Mouse (Mus musculus) monocyte, adult 2 months (primary cell): ENCODE measurements around the gene Gstp2.

ENCODE experiments used
- DNase-seq, 2 experiments: peaks; one replicate each; pipeline ENCODE4 v3.0.0; 2022; ENCODE audit warnings: low spot score in 2 of 2, low read depth in 1 of 2

Gene Gstp2

DNA sequence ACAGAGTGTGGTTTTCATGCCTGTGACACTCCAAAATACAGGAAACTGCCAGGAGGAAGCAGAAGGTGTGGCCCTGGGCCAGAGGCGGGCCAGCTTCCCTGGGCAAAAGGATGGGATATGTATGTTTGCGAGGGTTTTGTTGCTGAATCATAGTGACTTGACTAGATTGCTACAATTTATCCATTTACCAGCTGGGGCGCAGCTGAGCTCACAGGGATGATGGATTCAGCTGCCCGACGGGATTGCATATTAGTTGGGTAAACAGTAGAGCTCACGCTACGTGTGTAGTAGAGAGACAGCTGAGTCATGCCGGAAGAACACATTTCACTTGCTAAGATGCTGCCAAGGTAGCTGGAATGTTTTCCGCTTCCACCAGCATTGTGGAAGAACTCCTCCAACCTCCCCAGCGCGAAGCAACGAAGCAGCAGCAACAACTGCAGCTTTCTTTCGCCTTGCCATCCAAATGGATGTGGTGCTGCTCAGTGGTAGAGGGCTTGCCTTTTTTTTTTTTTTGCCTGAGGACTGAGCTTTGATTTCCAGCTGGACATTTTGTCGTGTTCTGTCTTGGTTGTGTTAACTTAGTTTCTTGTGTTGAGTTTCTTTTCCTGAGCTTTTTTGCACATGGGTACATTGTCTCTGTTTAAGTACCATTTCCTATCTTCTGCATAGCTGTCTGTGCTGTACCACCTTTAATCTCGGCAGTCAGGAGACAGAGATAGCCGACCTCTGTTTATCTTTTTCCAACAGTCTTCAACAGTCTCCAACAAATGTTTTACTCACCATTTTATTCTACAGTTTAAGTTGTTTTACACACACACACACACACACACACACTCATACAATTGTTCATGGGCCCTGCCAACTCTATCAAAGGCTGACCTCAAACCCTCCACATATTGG lies at the start of gene Gstp2:
Gene Gstp2 (minus strand): TSS at position 58 of the 900 bp plus-strand sequence.
- DNase-seq: no peak

- DNase-seq: no peak
Measured at GRCm38 (mm10) chr19:4094774-4095303, 49.0 kb upstream of the Gstp2 start.

DNA sequence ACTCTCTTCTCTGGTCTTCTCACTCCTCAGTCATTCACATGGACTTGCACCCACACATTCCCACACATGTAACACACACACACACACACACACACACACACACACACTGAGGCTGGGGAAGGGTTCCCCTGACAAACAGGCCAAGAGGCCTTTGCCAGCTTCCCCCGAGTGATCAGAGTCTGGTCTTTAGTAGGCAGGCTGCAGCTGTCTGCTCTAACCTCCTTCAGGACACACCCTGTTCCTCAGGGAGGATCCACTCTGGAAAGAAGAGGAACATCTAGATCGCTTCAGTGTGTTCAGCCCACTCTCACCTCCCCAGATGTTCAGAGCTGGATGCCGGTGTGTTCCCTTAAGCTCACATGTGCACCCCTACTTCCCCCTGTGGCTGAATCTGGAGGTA lies 48.5 kb upstream of the Gstp2 start:
- DNase-seq: no peak

DNA sequence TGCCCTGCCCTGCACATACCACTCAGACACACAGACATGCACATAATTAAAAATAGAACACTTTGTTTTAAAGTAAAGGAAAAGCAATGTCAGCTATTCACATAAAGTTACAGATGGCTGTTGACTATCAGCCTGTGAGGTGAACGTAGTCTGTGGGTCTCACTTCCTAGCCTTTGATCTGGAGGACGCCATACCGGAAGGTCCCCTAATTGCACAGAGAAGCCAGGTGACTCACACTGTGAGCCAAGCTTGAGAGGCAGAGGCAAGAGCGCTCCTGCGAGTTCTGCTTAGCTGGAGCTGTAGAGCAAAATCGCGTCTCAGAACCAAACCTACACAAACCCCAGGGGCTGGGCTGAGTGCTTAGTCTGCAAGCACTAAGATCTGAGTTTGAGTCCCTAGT lies 47.9 kb upstream of the Gstp2 start:
- no peak for DNase-seq

GRCm38 (mm10) chr19:4092750-4093149 lies 46.9 kb upstream of the Gstp2 start:
- no peak for DNase-seq

DNA sequence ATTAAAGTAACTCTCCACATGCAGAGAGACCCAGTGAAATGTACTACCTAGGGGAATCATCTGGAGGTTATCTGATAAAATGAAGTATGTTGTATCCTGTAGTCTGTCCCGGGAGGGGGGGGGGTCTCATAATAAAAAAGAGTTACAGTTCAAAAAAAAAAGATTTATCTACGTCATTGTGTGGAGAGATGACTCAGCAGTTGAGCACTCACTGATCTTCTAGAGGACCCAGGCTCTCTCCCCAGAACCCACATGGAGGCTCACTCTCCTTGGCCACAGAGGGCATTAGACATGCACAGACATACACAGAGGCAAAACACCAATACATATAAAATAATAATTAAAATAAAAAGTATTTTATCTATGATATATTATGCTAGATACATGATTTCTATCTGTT lies 45.6 kb upstream of the Gstp2 start:
- DNase-seq: no peak

GRCm38 (mm10) chr19:4090446-4090845 lies 44.6 kb upstream of the Gstp2 start:
- no peak for DNase-seq

DNA sequence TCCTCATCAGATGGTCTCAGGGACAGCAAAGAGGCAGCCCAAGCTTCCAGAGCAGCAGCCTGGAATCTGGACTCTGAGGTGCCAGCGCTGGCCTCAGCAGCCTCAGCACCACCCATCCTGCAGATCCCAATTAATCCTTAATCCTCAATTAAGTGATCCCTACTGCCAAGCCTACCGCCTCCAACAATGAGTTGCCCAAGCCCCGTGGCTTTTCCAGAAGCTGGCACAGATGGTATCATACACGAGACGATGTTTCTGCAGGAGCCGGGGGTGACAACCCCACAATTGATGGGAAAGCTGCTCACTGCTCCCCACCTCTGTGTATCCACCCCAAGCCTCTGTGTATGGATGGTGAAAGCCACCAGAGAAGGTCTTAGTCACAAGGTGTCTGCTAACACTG lies 43.3 kb upstream of the Gstp2 start:
- DNase-seq: no peak

GRCm38 (mm10) chr19:4088146-4088545 lies 42.3 kb upstream of the Gstp2 start:
- DNase-seq: no peak

- DNase-seq: no peak
Measured at GRCm38 (mm10) chr19:4087090-4087489, 41.3 kb upstream of the Gstp2 start.

DNA sequence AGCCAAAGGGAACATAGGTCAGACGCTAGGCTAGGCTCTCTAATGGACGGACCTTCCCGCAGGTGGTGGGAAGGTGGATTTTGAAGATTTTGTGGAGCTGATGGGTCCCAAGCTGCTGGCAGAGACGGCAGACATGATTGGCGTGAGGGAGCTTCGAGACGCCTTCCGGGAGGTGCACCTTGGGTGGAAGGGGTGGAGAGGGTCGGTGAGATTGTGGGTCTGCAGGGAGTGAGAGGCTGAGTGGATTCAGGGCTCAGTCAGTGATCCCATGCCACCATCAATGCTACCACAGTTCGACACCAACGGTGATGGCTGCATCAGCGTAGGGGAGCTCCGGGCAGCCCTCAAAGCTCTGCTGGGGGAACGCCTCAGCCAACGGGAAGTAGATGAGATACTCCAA lies 40.3 kb upstream of the Gstp2 start:
- no peak for DNase-seq

DNA sequence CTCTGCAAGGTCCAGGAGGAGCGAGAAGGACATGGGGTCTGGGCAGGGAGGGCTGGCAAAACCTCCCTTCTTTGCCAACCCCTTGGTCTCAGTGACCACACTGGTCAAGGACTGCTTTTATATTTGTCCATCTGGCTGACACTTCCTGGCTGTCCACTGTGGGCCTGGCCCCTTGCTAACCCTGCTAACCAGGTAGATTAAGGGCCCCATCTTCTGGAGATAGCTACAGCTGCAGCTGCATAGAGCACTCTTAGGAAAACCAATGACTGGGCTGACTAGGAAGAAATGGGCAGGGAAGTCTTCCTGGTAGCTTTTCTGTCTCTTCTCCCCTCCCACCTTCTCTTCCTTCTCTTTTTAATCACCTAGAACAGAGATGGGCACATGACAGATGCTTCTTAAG lies 39.2 kb upstream of the Gstp2 start:
- no peak for DNase-seq

DNA sequence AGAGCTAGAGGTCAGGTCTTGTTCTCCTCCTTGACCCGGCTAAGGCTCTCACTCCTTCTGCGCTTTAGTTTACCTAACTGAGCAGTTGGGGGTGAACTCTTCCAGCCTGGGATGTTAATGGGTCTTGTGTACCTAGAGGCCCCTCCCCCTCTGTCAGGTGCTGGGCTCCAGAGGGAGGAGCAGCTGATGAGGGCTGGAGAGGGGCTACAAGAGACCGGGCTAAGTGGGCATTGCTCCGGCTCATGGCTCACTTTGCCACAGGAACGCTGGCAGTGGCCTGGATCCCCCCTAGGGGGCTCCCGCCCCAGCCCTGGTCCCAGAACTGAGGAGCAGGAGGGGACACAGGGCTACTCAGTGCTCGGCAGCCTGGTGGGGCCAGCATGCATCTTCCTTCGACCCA lies 38.0 kb upstream of the Gstp2 start:
- DNase-seq: no peak

DNA sequence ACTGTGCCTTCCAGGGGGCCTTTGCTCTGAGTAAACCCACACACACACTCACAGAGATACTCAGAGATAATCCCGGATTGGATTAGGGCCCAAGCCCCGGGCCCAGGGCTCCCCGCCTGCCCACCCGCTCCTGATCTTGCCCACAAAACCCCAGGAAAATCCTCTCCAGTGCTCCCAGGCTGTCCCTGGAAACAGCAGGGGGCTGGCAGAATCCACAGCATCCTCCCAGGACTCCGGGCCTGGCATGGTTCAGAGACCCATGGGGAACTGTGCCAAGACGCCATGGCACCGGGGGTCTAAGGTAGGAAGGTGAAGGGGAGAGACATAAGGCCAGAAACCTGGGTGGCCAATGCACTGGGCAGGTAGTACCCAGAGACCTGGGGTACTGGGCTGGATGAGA lies 37.5 kb upstream of the Gstp2 start:
- no peak for DNase-seq

GRCm38 (mm10) chr19:4082219-4082965 lies 36.6 kb upstream of the Gstp2 start:
- no peak for DNase-seq

DNA sequence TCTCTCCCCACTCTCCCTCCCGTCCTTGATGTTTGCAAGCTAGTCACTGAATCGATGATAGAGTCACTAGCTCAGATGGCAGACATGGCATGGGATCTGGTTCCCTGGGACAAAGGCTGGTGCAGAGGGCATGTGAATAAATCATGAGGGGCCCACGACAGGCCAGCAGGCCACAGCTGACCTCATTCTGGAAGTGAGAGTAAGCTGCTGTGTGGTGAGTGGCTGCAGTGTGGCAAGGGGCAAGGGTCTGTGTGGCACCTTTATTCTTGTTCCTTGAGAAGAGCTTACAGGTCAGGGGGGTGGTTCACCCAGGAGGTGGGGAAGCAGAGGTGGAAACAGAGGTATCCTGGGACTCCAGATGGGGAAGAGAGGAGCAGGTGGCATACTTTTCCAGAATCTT lies 35.6 kb upstream of the Gstp2 start, which contains the start of gene Cabp2:
Gene Cabp2 (plus strand): TSS at position 185 of the 400 bp plus-strand sequence.
- DNase-seq: no peak

GRCm38 (mm10) chr19:4080511-4081009 lies 34.7 kb upstream of the Gstp2 start:
- no peak for DNase-seq

GRCm38 (mm10) chr19:4079594-4079993 lies 33.8 kb upstream of the Gstp2 start:
- DNase-seq: no peak

DNA sequence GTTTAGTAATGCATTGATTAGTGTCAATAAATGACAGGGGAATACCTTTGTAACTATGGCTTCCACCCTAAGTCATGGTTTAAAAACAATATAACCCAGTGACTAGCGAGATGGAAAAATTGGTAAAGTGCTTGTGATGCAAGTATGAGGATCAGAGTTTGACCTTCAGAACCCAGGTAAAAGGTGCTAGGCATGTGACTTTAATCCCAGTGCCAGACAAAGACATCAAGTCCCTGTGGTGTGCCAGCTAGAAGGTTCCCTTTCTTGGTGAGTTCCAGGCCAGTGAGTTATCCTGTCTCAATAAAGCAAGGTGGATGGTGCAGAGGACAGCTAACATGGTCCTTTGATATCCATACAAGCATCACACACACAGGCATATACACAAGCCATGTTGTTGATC lies 29.7 kb upstream of the Gstp2 start:
- no peak for DNase-seq

- no peak for DNase-seq
Measured at GRCm38 (mm10) chr19:4072706-4073424, 27.0 kb upstream of the Gstp2 start.

DNA sequence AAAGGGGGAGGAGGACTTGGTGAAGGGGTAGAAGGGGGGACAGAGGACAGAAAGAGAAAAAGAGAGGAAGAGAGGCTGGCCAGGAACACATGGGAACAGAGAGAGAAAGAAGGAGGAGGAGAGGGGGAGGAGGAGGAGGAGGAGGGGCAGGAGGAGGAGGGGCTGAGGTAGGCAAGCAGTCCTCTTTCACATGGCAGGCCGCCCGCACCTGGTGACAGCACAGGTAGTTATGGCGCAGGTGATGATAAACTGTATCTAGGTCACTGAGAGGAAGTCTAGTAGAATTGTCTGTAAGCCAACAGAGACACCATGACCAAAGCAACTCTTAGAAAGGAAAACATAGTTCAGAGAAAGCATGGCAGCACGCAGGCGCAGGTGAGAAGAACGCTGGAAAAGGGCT lies 25.6 kb upstream of the Gstp2 start:
- DNase-seq: no peak
